Mouse (Mus musculus) CH12F3 (cell line): Measurements from ENCODE around the gene Parp6.

Source experiments
- in situ Hi-C: fragments of 300-500 bp; cut with MboI; formaldehyde crosslinking; loops from 2 replicates; pipeline ENCODE4 v1.14.3; 2020; ENCODE audit warnings: low sequenced_read_pairs

The Parp6 gene

GRCm38 (mm10) chr9:59655958-59656634 is 39.0 kb downstream of the Parp6 start, which contains the start of gene Pkm:
TSS of gene Pkm (plus strand) at chr9:59656368.
- in situ Hi-C loops = no loop called here

GRCm38 (mm10) chr9:59656635-59657617 is 39.8 kb downstream of the Parp6 start:
- in situ Hi-C loops = no loop called here

GRCm38 (mm10) chr9:59658146-59658545 is 41.1 kb downstream of the Parp6 start:
- in situ Hi-C loops = no loop called here

- in situ Hi-C loops = no loop called here
Observed at GRCm38 (mm10) chr9:59659036-59660026, 42.2 kb downstream of the Parp6 start.

GRCm38 (mm10) chr9:59660421-59660820 is 43.3 kb downstream of the Parp6 start:
- in situ Hi-C loops = no loop called here

GRCm38 (mm10) chr9:59661298-59661975 is 44.4 kb downstream of the Parp6 start:
- in situ Hi-C loops = no loop called here

- in situ Hi-C loops = no loop called here
Observed at GRCm38 (mm10) chr9:59663226-59663625, 46.1 kb downstream of the Parp6 start.

- in situ Hi-C loops = no loop called here
Observed at GRCm38 (mm10) chr9:59663957-59664356, 46.9 kb downstream of the Parp6 start.

- in situ Hi-C loops = no loop called here
Observed at GRCm38 (mm10) chr9:59664664-59665256, 47.7 kb downstream of the Parp6 start.

GRCm38 (mm10) chr9:59666016-59666415 is 48.9 kb downstream of the Parp6 start:
- in situ Hi-C loops = no loop called here

GRCm38 (mm10) chr9:59666813-59667212 is 49.7 kb downstream of the Parp6 start:
- in situ Hi-C loops = no loop called here

GRCm38 (mm10) chr9:59667250-59667649 is 50.2 kb downstream of the Parp6 start:
- in situ Hi-C loops = no loop called here

- in situ Hi-C loops = no loop called here
Observed at GRCm38 (mm10) chr9:59667904-59668303, 50.8 kb downstream of the Parp6 start.

GRCm38 (mm10) chr9:59668473-59668872 is 51.4 kb downstream of the Parp6 start:
- in situ Hi-C loops = no loop called here

GRCm38 (mm10) chr9:59669172-59669571 is 52.1 kb downstream of the Parp6 start:
- in situ Hi-C loops = no loop called here

- in situ Hi-C loops = no loop called here
Observed at GRCm38 (mm10) chr9:59672195-59672894, 55.3 kb downstream of the Parp6 start.

GRCm38 (mm10) chr9:59673427-59673826 is 56.3 kb downstream of the Parp6 start:
- in situ Hi-C loops = no loop called here

- in situ Hi-C loops = no loop called here
Observed at GRCm38 (mm10) chr9:59675598-59675997, 58.5 kb downstream of the Parp6 start.

GRCm38 (mm10) chr9:59678313-59678712 is 61.2 kb downstream of the Parp6 start:
- in situ Hi-C loops = no loop called here
